Mouse (Mus musculus): Measurements from ENCODE around the gene Higd1c.
"Not testable (repeated sequence)": the region's sequence is repeated elsewhere in the genome, so short reads cannot be mapped to it uniquely, and the experiment has no call there.

Gene Higd1c

GRCm38 (mm10) chr15:100410918-100411672 lies 46.8 kb downstream of the Higd1c start:
- no peak for DNase-seq (ENCODE audit: low read depth, low spot score)

- no peak for DNase-seq (ENCODE audit: low read depth, low spot score)
These were observed 47.4 kb downstream of the Higd1c start for GRCm38 (mm10) chr15:100411731-100412130.

GRCm38 (mm10) chr15:100413306-100413705 lies 49.0 kb downstream of the Higd1c start:
- no peak for DNase-seq (ENCODE audit: low read depth, low spot score)

- no peak for DNase-seq (ENCODE audit: low read depth, low spot score)
These were observed 49.7 kb downstream of the Higd1c start for GRCm38 (mm10) chr15:100414011-100414410.

- no peak for DNase-seq (ENCODE audit: low read depth, low spot score)
These were observed 50.6 kb downstream of the Higd1c start for GRCm38 (mm10) chr15:100414942-100415341.

- no peak for DNase-seq (ENCODE audit: low read depth, low spot score)
These were observed 51.3 kb downstream of the Higd1c start for GRCm38 (mm10) chr15:100415684-100416083.

GRCm38 (mm10) chr15:100417854-100418450 lies 53.6 kb downstream of the Higd1c start:
- DNase-seq (ENCODE audit: low read depth, low spot score) = no peak

- no peak for DNase-seq (ENCODE audit: low read depth, low spot score)
These were observed 55.0 kb downstream of the Higd1c start for GRCm38 (mm10) chr15:100419311-100419710.

GRCm38 (mm10) chr15:100419901-100420745 lies 55.8 kb downstream of the Higd1c start:
- DNase-seq (ENCODE audit: low read depth, low spot score) = no peak

GRCm38 (mm10) chr15:100421059-100421757 lies 56.9 kb downstream of the Higd1c start:
- DNase-seq (ENCODE audit: low read depth, low spot score) = no peak

GRCm38 (mm10) chr15:100421758-100422197 lies 57.4 kb downstream of the Higd1c start, which contains the start of gene Gm5475:
Gm5475 (plus strand) TSS chr15:100422147.
- DNase-seq (ENCODE audit: low read depth, low spot score) = not testable (repeated sequence)

- no peak for DNase-seq (ENCODE audit: low read depth, low spot score)
These were observed 58.1 kb downstream of the Higd1c start for GRCm38 (mm10) chr15:100422476-100422875.

- peak; percentile 74 for DNase-seq (ENCODE audit: low read depth, low spot score)
These were observed 58.8 kb downstream of the Higd1c start for GRCm38 (mm10) chr15:100422899-100423860.

GRCm38 (mm10) chr15:100423916-100424315 lies 59.6 kb downstream of the Higd1c start:
- no peak for DNase-seq (ENCODE audit: low read depth, low spot score)

- DNase-seq (ENCODE audit: low read depth, low spot score) = no peak
These were observed 60.2 kb downstream of the Higd1c start, which contains the start of gene Slc11a2 for GRCm38 (mm10) chr15:100424396-100425122. Slc11a2 (minus strand) TSS chr15:100425072.

- no peak for DNase-seq (ENCODE audit: low read depth, low spot score)
These were observed 64.1 kb downstream of the Higd1c start for GRCm38 (mm10) chr15:100428296-100428905.

- DNase-seq (ENCODE audit: low read depth, low spot score) = no peak
These were observed 65.7 kb downstream of the Higd1c start for GRCm38 (mm10) chr15:100429959-100430565.

- no peak for DNase-seq (ENCODE audit: low read depth, low spot score)
These were observed 68.9 kb downstream of the Higd1c start for GRCm38 (mm10) chr15:100433234-100433633.
